ENCODE assay signal across 10 mouse cellular contexts in the genomic region with DNA sequence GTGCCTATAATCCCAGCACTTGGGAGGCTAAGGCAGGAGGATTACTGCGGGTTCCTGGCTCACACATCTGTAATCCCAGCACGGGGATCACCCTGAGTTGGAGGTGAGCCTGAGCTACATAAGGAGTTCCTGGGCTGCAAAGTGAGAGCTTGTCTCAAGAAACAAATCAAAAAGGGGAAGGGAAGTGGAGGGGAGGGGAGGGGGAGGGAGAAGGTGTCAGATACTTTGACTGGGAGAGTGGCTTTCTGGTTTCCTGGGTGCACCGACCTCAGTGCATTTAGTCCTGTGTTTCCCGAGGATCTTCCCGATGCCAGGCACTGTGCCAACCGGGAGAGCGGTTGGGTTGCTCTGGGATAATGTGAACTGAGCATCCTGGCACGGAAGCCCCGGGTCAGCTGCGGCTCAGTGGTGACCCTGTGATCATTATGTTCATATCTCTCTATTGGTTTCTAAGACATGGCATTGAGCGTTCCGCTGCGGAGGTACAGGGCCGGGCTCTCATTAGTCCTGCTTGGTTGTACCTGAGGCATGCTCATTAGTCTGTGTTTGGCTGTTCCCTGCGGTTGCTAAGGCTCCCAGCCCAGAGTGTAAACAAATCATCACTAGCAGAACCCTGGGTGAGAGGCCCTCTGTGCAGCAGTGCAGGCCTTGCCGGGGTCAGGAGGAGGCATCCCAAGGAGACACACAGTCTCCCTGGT. TPM values are rescaled to one million over a fixed set of nuclear protein-coding genes. Genes with fewer than 3 reads are reported as not detected.
DNase-seq lines count a peak whose midpoint lies in the region; ATAC-seq and TF ChIP-seq lines count a peak whose summit lies in the region.
"Had no signal": no experiment of that assay in that cellular context is flagged by ENCODE, and none has a peak within 500 bp of the region (broad histone marks: within the 10 kb centered on the region; RNA-seq: fewer than 3 reads in every experiment).

No protein-coding gene starts in this region.

- H3K4me2 ChIP-seq in hindbrain, embryonic 15.5 days = no peak overlapping the region
- no peak overlapping the region for H3K4me2 ChIP-seq in neural tube, embryonic 15.5 days
- H3K4me2 ChIP-seq: liver, embryonic 13.5 days had no signal

- no peaks in the 10 kb centered on the region for H3K36me3 ChIP-seq in hindbrain, embryonic 15.5 days
- no peaks in the 10 kb centered on the region for H3K36me3 ChIP-seq in neural tube, embryonic 15.5 days
- H3K36me3 ChIP-seq: liver, embryonic 13.5 days had no signal

- TF ChIP-seq CTCF in cerebellum, adult 2 months (IDR thresholded peaks at IDR 0.05; ENCODE audit: borderline replicate concordance, insufficient read depth, low read depth, low read length) = no peak

- DNase-seq in layer of hippocampus, postnatal 10 days (ENCODE audit: low spot score in 2 of 2) = peak; percentile 20 to 39
- no peak for DNase-seq in layer of hippocampus, adult 11-12 months (ENCODE audit: low spot score)
- DNase-seq in cerebellum, adult 2 months = peak; percentile 61 to 65
- DNase-seq in left cerebral cortex, adult 18-20 months (ENCODE audit: low spot score in 2 of 2) = no peak
- no peak for DNase-seq in B cell, adult 2 months
- DNase-seq in adrenal gland, adult 18-20 months (ENCODE audit: low spot score in 2 of 2) = no peak
- DNase-seq: liver, embryonic 13.5 days; spleen, adult 18-20 months had no signal

- 10% methylated on average over 16 of the region's 16 CpGs for WGBS in cerebellum, adult 2 months
- 38% methylated on average over 16 of the region's 16 CpGs for WGBS in hindbrain, embryonic 15.5 days
- 33% methylated on average over 16 of the region's 16 CpGs for WGBS in neural tube, embryonic 15.5 days

- no peak for TF ChIP-seq POLR2A in cerebellum, adult 2 months (IDR thresholded peaks at IDR 0.05; ENCODE audit: borderline replicate concordance, insufficient read depth, low read length)

- no peak overlapping the region for H3K27ac ChIP-seq in cerebellum, adult 2 months (ENCODE audit: insufficient read depth, low read length)
- H3K27ac ChIP-seq in hindbrain, embryonic 15.5 days (replicated peaks) = peak overlapping the region; percentile 20; the same call in 1 of the 2 replicates
- H3K27ac ChIP-seq in neural tube, embryonic 15.5 days (replicated peaks) = peak overlapping the region; percentile 56; the same call in 1 of the 2 replicates
- H3K27ac ChIP-seq: liver, embryonic 13.5 days had no signal

- ATAC-seq in hindbrain, embryonic 15.5 days (ENCODE audit: low FRiP score, low read depth) = peak; percentile 79; the same call in 1 of the 2 replicates
- peak; percentile 61 for ATAC-seq in neural tube, embryonic 15.5 days (ENCODE audit: low FRiP score)

- H3K4me3 ChIP-seq in cerebellum, adult 2 months (replicated peaks; ENCODE audit: insufficient read depth, low read depth, low read length) = no peak overlapping the region
- no peak overlapping the region for H3K4me3 ChIP-seq in hindbrain, embryonic 15.5 days
- no peak overlapping the region for H3K4me3 ChIP-seq in neural tube, embryonic 15.5 days (replicated peaks)
- H3K4me3 ChIP-seq: liver, embryonic 13.5 days had no signal

- H3K4me1 ChIP-seq in cerebellum, adult 2 months (ENCODE audit: control insufficient read depth, insufficient read depth, low read length) = peaks cover 24% of the 10 kb centered on the region
- peaks cover 14% of the 10 kb centered on the region for H3K4me1 ChIP-seq in hindbrain, embryonic 15.5 days (replicated peaks)
- H3K4me1 ChIP-seq in neural tube, embryonic 15.5 days = peaks cover 14% of the 10 kb centered on the region
- H3K4me1 ChIP-seq: liver, embryonic 13.5 days had no signal

- no peak overlapping the region for H3K9ac ChIP-seq in hindbrain, embryonic 15.5 days
- H3K9ac ChIP-seq in neural tube, embryonic 15.5 days (replicated peaks) = no peak overlapping the region
- H3K9ac ChIP-seq: liver, embryonic 13.5 days had no signal

- no peaks in the 10 kb centered on the region for H3K9me3 ChIP-seq in hindbrain, embryonic 15.5 days
- H3K9me3 ChIP-seq in neural tube, embryonic 15.5 days (replicated peaks) = no peaks in the 10 kb centered on the region
- H3K9me3 ChIP-seq: liver, embryonic 13.5 days had no signal

- H3K27me3 ChIP-seq in cerebellum, adult 2 months (ENCODE audit: control insufficient read depth, insufficient read depth, low read length) = no peaks in the 10 kb centered on the region
- no peaks in the 10 kb centered on the region for H3K27me3 ChIP-seq in hindbrain, embryonic 15.5 days
- H3K27me3 ChIP-seq in neural tube, embryonic 15.5 days (replicated peaks) = no peaks in the 10 kb centered on the region
- H3K27me3 ChIP-seq: liver, embryonic 13.5 days had no signal

RNA-seq across cellular contexts. Expression of a gene that starts 28.1 kb away (rescaled TPM):
- total RNA-seq in layer of hippocampus, postnatal 10 days (2021) = 100 to 1,000 TPM; 546 to 556 TPM
- polyA plus RNA-seq in cerebellum, adult 2 months (2012; rRNA removed) = 364 and 394 TPM in 2 replicates
- polyA plus RNA-seq in hindbrain, embryonic 15.5 days (2015; fragmentation: Nextera tagmentation; extraction: Ambion mirVana) = 368 and 369 TPM in 2 replicates
- polyA plus RNA-seq in neural tube, embryonic 15.5 days (2015; fragmentation: Nextera tagmentation; extraction: Ambion mirVana) = 362 and 402 TPM in 2 replicates
- total RNA-seq in left cerebral cortex, adult 18-20 months (2021) = 100 to 1,000 TPM; 560 to 576 TPM
- total RNA-seq in adrenal gland, adult 18-20 months (2021) = 100 to 1,000 TPM; 374 to 415 TPM

RNA-seq across cellular contexts. Expression of a gene that starts 49.8 kb away (rescaled TPM):
- total RNA-seq in layer of hippocampus, postnatal 10 days (2021) = 1 to 10 TPM; 5.9 to 6.7 TPM
- polyA plus RNA-seq in cerebellum, adult 2 months (2012; rRNA removed) = 3.4 and 3.6 TPM in 2 replicates
- 5.2 and 5.8 TPM in 2 replicates for polyA plus RNA-seq in hindbrain, embryonic 15.5 days (2015; fragmentation: Nextera tagmentation; extraction: Ambion mirVana)
- polyA plus RNA-seq in neural tube, embryonic 15.5 days (2015; fragmentation: Nextera tagmentation; extraction: Ambion mirVana) = 5.0 and 50.9 TPM in 2 replicates
- total RNA-seq in left cerebral cortex, adult 18-20 months (2021) = 1 to 10 TPM; 4.6 to 6.3 TPM
- 10 to 100 TPM; 35.1 to 46.9 TPM for total RNA-seq in adrenal gland, adult 18-20 months (2021)

Comparison
In these comparisons a context has a peak if more than half of its experiments do, and no peak if none do; other contexts are left out.
1. DNase-seq: peak in layer of hippocampus, postnatal 10 days (2 of 2) and cerebellum, adult 2 months (2 of 2); none in layer of hippocampus, adult 11-12 months (single experiment), left cerebral cortex, adult 18-20 months (0 of 2), B cell, adult 2 months (0 of 2) and adrenal gland, adult 18-20 months (0 of 2).
2. RNA of a gene that starts 49.8 kb away (total RNA-seq): 35.1 to 46.9 TPM in adrenal gland, adult 18-20 months; 5.9 to 6.7 TPM in layer of hippocampus, postnatal 10 days and 4.6 to 6.3 TPM in left cerebral cortex, adult 18-20 months; every median in the first group is over 4 times any median in the second.